Mouse (Mus musculus): ENCODE measurements around the gene Tex26. TPM values are rescaled to one million over a fixed set of nuclear protein-coding genes. Genes with fewer than 3 reads are reported as not detected.
A peak's percentile ranks its signal among the peaks of the same experiment; 100 is the strongest.

Tex26 gene
- polyA plus RNA-seq, 1 experiment from 2014 or later, result 0.38 TPM

DNA sequence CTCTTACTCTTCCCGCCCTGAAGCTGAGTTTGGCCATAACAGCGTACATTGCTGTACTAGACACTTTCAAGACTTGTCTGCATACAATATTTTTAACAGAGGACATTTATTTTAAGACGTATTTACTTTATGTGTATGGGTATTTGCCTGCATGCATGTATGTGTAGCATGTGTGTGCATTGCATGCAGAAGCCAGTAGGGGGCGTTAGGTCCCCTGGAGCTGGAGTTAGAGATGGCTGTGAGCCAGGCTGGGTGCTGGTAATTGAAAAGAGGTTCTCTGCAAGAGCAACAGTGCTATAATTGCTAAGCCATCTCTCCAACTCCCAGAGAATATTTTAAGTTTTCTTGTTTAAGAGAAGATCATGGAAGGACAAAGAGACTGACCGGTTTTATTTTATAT lies 34.8 kb upstream of the Tex26 start:
- no peaks in the 10 kb centered on the region for H3K36me3 ChIP-seq (ENCODE audit: control insufficient read depth, insufficient read depth)
- ATAC-seq, result no peak
- H3K27ac ChIP-seq (ENCODE audit: low read depth, low read length), result no peak overlapping the region
- H3K9me3 ChIP-seq (ENCODE audit: control insufficient read depth), result no peaks in the 10 kb centered on the region; the same call in 1 of the 2 replicates
- 78% methylated on average over 5 of the region's 5 CpGs for WGBS
- no peak overlapping the region for H3K4me2 ChIP-seq (replicated peaks; ENCODE audit: low read depth)
- 0 out of 2 replicates have a peak, but pooled peaks have one; percentile 5 for TF ChIP-seq CTCF (IDR thresholded peaks at IDR 0.05; ENCODE audit: low read depth)
- no peak overlapping the region for H3K4me3 ChIP-seq (ENCODE audit: low read depth, low read length)
- no peak overlapping the region for H3K9ac ChIP-seq (ENCODE audit: low read depth, low read length)
- no peaks in the 10 kb centered on the region for H3K4me1 ChIP-seq (replicated peaks; ENCODE audit: control insufficient read depth, insufficient read depth, low read length)
- H3K27me3 ChIP-seq (replicated peaks; ENCODE audit: control insufficient read depth, insufficient read depth, low read length), result no peaks in the 10 kb centered on the region

GRCm38 (mm10) chr5:149406791-149407276 lies 32.6 kb upstream of the Tex26 start:
- Histone ChIP-seq H3K4me1 (replicated peaks; ENCODE audit: control insufficient read depth, insufficient read depth, low read length) (no peaks in the 10 kb centered on the region), H3K4me3 (ENCODE audit: low read depth, low read length) (no peak overlapping the region), H3K9ac (ENCODE audit: low read depth, low read length) (no peak overlapping the region), H3K27me3 (replicated peaks; ENCODE audit: control insufficient read depth, insufficient read depth, low read length) (0 out of 2 replicates have a peak, but pooled peaks cover 3% of the 10 kb centered on the region), H3K27ac (ENCODE audit: low read depth, low read length) (no peak overlapping the region), H3K9me3 (ENCODE audit: control insufficient read depth) (no peaks in the 10 kb centered on the region; the same call in 1 of the 2 replicates), H3K36me3 (ENCODE audit: control insufficient read depth, insufficient read depth) (no peaks in the 10 kb centered on the region), H3K4me2 (replicated peaks; ENCODE audit: low read depth) (no peak overlapping the region)
- no peak for ATAC-seq
- no peak for TF ChIP-seq CTCF (IDR thresholded peaks at IDR 0.05; ENCODE audit: low read depth)
- WGBS, result 77% methylated on average over 8 of the region's 8 CpGs

DNA sequence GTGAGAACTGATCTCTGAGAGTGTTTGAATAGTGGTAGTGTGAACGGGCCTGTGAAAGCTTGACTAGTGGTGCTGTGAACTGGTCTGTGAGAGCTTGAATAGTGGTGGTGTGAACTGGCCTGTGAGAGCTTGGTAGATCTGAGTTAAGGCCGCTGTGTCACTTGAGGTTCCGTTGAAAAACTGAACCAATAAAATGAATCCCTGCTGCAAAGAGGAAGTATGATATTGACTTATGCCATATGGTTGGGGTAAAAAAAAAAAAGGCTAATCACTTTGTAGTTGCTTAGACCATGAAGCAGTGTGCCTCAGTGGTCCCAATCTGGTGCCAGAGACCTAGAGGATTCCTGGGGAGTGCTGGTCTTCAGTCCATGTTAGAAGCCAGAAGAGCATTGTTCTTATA lies 30.0 kb upstream of the Tex26 start:
- ATAC-seq, result no peak
- no peak overlapping the region for H3K4me3 ChIP-seq (ENCODE audit: low read depth, low read length)

DNA sequence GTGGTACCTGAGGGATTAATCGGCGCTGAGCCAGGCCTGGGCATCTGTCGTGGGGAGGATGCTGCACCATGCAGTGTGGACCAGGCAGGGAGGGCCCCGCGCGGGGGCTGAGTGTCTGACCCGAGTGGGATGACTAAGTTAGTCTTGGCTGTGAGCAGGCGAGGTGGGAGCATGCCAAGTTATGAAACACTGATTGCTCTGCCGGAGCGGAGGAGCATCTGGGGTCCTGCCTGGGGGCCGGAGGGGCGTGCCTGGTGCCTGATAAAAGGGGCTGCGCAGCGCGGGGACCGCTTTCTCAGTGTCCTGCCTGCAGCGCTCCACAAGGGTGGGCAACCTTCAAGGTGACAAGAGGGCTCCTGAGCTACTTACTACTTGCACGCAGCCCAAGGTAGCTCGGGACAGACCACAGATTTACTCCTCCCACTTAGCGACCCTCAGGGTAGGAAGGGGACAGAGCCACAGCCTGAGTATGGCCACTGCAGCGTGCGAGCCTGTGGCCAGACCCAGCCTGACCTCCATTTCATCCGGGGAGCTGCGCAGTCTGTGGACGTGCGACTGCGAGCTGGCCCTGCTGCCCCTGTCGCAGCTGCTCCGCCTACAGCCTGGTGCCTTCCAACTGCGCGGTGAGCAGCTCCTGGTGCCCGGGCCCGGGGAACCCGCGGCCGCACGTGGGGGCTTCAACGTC lies 27.8 kb upstream of the Tex26 start, which contains the start of gene Medag:
TSS of gene Medag (plus strand) at position 241 of the 685 bp plus-strand sequence.
- H3K4me2 ChIP-seq (replicated peaks; ENCODE audit: low read depth), result peak within 1 kb of the TSS; percentile 63
- peak within 1 kb of the TSS; percentile 42 for H3K9ac ChIP-seq (ENCODE audit: low read depth, low read length)
- ATAC-seq, result peak; percentile 47; the same call in 1 of the 2 replicates

More for the DNA sequence above, 30.0 kb upstream of the Tex26 start:
- TF ChIP-seq CTCF (IDR thresholded peaks at IDR 0.05; ENCODE audit: low read depth), result no peak
- no peaks in the 10 kb centered on the region for H3K36me3 ChIP-seq (ENCODE audit: control insufficient read depth, insufficient read depth)
- peaks cover 7% of the 10 kb centered on the region; the same call in 1 of the 2 replicates for H3K27me3 ChIP-seq (replicated peaks; ENCODE audit: control insufficient read depth, insufficient read depth, low read length)
- WGBS, result 84% methylated on average over 3 of the region's 3 CpGs
- no peaks in the 10 kb centered on the region for H3K9me3 ChIP-seq (ENCODE audit: control insufficient read depth)
- H3K4me2 ChIP-seq (replicated peaks; ENCODE audit: low read depth), result no peak overlapping the region
- no peak overlapping the region for H3K9ac ChIP-seq (ENCODE audit: low read depth, low read length)
- H3K27ac ChIP-seq (ENCODE audit: low read depth, low read length), result no peak overlapping the region
- no peaks in the 10 kb centered on the region for H3K4me1 ChIP-seq (replicated peaks; ENCODE audit: control insufficient read depth, insufficient read depth, low read length)

DNA sequence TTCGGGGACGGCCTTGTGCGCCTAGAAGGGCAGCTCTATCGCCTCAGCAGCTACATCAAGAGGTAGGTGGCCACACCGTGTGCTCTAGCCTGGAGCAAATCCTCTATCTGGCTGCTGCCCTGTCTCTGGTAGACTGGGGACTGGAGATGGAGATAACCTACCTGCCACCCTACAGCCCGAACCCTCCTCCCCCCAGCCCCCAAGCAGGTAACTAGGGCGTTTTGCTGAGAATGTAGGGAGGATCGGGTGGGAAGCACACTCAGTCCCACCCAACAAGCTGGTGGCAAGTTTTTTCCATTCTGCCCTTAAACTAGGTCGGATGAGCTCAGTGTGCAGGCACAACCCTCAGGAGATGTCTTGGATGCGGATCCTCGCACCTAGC lies 27.3 kb upstream of the Tex26 start:
- peak overlapping the region; percentile 33 for H3K4me3 ChIP-seq (ENCODE audit: low read depth, low read length)
- H3K27ac ChIP-seq (ENCODE audit: low read depth, low read length), result no peak overlapping the region
- H3K36me3 ChIP-seq (ENCODE audit: control insufficient read depth, insufficient read depth), result no peaks in the 10 kb centered on the region
- H3K9me3 ChIP-seq (ENCODE audit: control insufficient read depth), result no peaks in the 10 kb centered on the region
- H3K27me3 ChIP-seq (replicated peaks; ENCODE audit: control insufficient read depth, insufficient read depth, low read length), result peaks cover 7% of the 10 kb centered on the region; the same call in 1 of the 2 replicates
- WGBS, result 42% methylated on average over 11 of the region's 11 CpGs
- peak overlapping the region; percentile 63 for H3K4me2 ChIP-seq (replicated peaks; ENCODE audit: low read depth)
- H3K9ac ChIP-seq (ENCODE audit: low read depth, low read length), result peak overlapping the region; percentile 42
- no peak for TF ChIP-seq CTCF (IDR thresholded peaks at IDR 0.05; ENCODE audit: low read depth)
- H3K4me1 ChIP-seq (replicated peaks; ENCODE audit: control insufficient read depth, insufficient read depth, low read length), result no peaks in the 10 kb centered on the region
- ATAC-seq, result no peak

More for the DNA sequence above, 27.8 kb upstream of the Tex26 start, which contains the start of gene Medag:
- TF ChIP-seq CTCF (IDR thresholded peaks at IDR 0.05; ENCODE audit: low read depth), result no peak
- no peaks in the 10 kb centered on the region for H3K36me3 ChIP-seq (ENCODE audit: control insufficient read depth, insufficient read depth)
- H3K27ac ChIP-seq (ENCODE audit: low read depth, low read length), result no peak within 1 kb of the TSS
- peak within 1 kb of the TSS; percentile 33 for H3K4me3 ChIP-seq (ENCODE audit: low read depth, low read length)
- no peaks in the 10 kb centered on the region for H3K4me1 ChIP-seq (replicated peaks; ENCODE audit: control insufficient read depth, insufficient read depth, low read length)
- H3K9me3 ChIP-seq (ENCODE audit: control insufficient read depth), result no peaks in the 10 kb centered on the region
- WGBS, result 7% methylated on average over 38 of the region's 38 CpGs
- H3K27me3 ChIP-seq (replicated peaks; ENCODE audit: control insufficient read depth, insufficient read depth, low read length), result peaks cover 7% of the 10 kb centered on the region; the same call in 1 of the 2 replicates

DNA sequence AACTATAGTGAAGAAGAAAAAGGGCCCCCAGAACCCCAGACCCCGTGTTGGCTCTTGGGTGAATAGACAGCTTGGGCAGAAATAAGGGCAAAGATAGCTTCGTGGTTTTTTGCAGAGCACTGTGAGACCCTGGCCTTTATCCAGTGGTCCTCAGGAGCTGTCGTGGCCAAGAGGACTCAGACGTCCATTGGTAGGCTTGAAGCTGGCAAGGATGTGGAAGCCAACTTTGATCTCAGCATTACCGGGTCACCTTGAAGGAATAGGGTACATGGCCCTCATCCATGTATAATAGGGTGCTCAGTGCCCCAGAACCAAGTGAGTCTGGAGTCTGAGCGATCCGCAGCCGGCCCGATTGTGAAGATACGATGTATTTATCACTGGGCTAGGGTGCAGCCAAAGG lies 26.8 kb upstream of the Tex26 start:
- peak overlapping the region; percentile 63; the same call in 1 of the 2 replicates for H3K4me2 ChIP-seq (replicated peaks; ENCODE audit: low read depth)
- no peaks in the 10 kb centered on the region for H3K36me3 ChIP-seq (ENCODE audit: control insufficient read depth, insufficient read depth)
- H3K9ac ChIP-seq (ENCODE audit: low read depth, low read length), result no peak overlapping the region
- H3K9me3 ChIP-seq (ENCODE audit: control insufficient read depth), result no peaks in the 10 kb centered on the region
- peaks cover 7% of the 10 kb centered on the region; the same call in 1 of the 2 replicates for H3K27me3 ChIP-seq (replicated peaks; ENCODE audit: control insufficient read depth, insufficient read depth, low read length)
- ATAC-seq, result no peak
- H3K4me1 ChIP-seq (replicated peaks; ENCODE audit: control insufficient read depth, insufficient read depth, low read length), result no peaks in the 10 kb centered on the region
- H3K27ac ChIP-seq (ENCODE audit: low read depth, low read length), result no peak overlapping the region
- TF ChIP-seq CTCF (IDR thresholded peaks at IDR 0.05; ENCODE audit: low read depth), result no peak
- peak overlapping the region; percentile 33; the same call in 1 of the 2 replicates for H3K4me3 ChIP-seq (ENCODE audit: low read depth, low read length)
- WGBS, result 91% methylated on average over 10 of the region's 10 CpGs

Measured in intestine, postnatal 0 days (tissue).